Comparison of ENCODE assay signal across 11 mouse cellular contexts in the genomic region with DNA sequence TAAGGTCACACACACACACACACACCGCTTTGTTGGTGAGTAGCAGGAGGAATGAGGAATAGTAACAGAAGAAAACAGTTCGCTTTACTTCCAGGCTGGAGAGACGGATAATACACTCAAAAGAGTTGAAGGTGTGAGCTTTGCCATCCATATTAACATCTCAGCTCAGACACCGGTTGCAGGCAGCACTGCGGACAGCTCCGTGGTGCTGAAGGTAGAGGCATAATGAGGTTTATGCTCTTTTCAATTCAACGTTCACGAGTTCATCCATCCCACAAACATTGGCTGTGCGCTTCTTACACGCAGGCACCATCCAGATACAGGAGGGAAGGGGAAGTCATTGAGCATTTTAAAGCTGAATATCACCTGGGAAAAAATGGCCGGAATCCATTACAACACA. TPM values are rescaled to one million over a fixed set of nuclear protein-coding genes. Genes with fewer than 3 reads are reported as not detected.
DNase-seq lines count a peak whose midpoint lies in the region; ATAC-seq lines count a peak whose summit lies in the region.
"Had no signal": no experiment of that assay in that cellular context is flagged by ENCODE, and none has a peak within 500 bp of the region (broad histone marks: within the 10 kb centered on the region; RNA-seq: fewer than 3 reads in every experiment).

No protein-coding gene starts in this region.

- no peak for ATAC-seq in kidney, embryonic 14.5 days (ENCODE audit: low FRiP score, low TSS enrichment)
- ATAC-seq: intestine, postnatal 0 days had no signal

- DNase-seq in kidney, postnatal 14 days: peak; percentile 13
- DNase-seq in ES-CJ7 (ENCODE audit: low read depth, low spot score): peak; percentile 47
- peak; percentile 51 for DNase-seq in R1 (ENCODE audit: low read depth, low spot score)
- DNase-seq in limb, embryonic 10.5 days (ENCODE audit: low spot score): peak; percentile 72
- no peak for DNase-seq in frontal cortex, postnatal 10 days (ENCODE audit: low spot score in 2 of 2)
- DNase-seq in frontal cortex, postnatal 36 days (ENCODE audit: low spot score in 2 of 2): no peak
- DNase-seq: cerebellum, adult 9-10 months; lung, postnatal 4 days had no signal

- H3K36me3 ChIP-seq in kidney, embryonic 14.5 days (ENCODE audit: control insufficient read depth, insufficient read depth, low read length): no peaks in the 10 kb centered on the region
- no peaks in the 10 kb centered on the region for H3K36me3 ChIP-seq in limb, embryonic 10.5 days
- H3K36me3 ChIP-seq: neural tube, embryonic 13.5 days had no signal

- no peak overlapping the region for H3K4me2 ChIP-seq in kidney, embryonic 14.5 days (replicated peaks; ENCODE audit: low read depth, low read length)
- H3K4me2 ChIP-seq: neural tube, embryonic 13.5 days had no signal

- no peak overlapping the region for H3K4me3 ChIP-seq in kidney, embryonic 14.5 days (ENCODE audit: low read length)
- no peak overlapping the region for H3K4me3 ChIP-seq in limb, embryonic 10.5 days
- H3K4me3 ChIP-seq: neural tube, embryonic 13.5 days had no signal

- H3K27me3 ChIP-seq in kidney, embryonic 14.5 days (ENCODE audit: control insufficient read depth, insufficient read depth, low read length): no peaks in the 10 kb centered on the region
- no peaks in the 10 kb centered on the region for H3K27me3 ChIP-seq in limb, embryonic 10.5 days (ENCODE audit: low read depth, poor library complexity, severe bottlenecking)
- H3K27me3 ChIP-seq: neural tube, embryonic 13.5 days had no signal

- H3K27ac ChIP-seq in kidney, embryonic 14.5 days (ENCODE audit: low read depth, low read length): no peak overlapping the region
- H3K27ac ChIP-seq in limb, embryonic 10.5 days: no peak overlapping the region
- H3K27ac ChIP-seq: neural tube, embryonic 13.5 days had no signal

- H3K4me1 ChIP-seq in kidney, embryonic 14.5 days (ENCODE audit: control insufficient read depth, insufficient read depth, low read length): no peaks in the 10 kb centered on the region
- H3K4me1 ChIP-seq in limb, embryonic 10.5 days: no peaks in the 10 kb centered on the region
- H3K4me1 ChIP-seq: neural tube, embryonic 13.5 days had no signal

- H3K9me3 ChIP-seq in kidney, embryonic 14.5 days (ENCODE audit: control insufficient read depth, low read length): no peaks in the 10 kb centered on the region
- H3K9me3 ChIP-seq in limb, embryonic 10.5 days (replicated peaks): no peaks in the 10 kb centered on the region
- H3K9me3 ChIP-seq: neural tube, embryonic 13.5 days had no signal

- 24% methylated on average over 11 of the region's 11 CpGs for WGBS in kidney, embryonic 14.5 days
- WGBS in limb, embryonic 10.5 days: 30% methylated on average over 11 of the region's 11 CpGs

- no peak overlapping the region for H3K9ac ChIP-seq in kidney, embryonic 14.5 days (ENCODE audit: low read depth, low read length)
- H3K9ac ChIP-seq: neural tube, embryonic 13.5 days had no signal

RNA-seq across cellular contexts. Expression of a gene that starts 41.2 kb away (rescaled TPM):
- polyA plus RNA-seq in kidney, embryonic 14.5 days (2014; fragmentation: Nextera tagmentation; extraction: Ambion mirVana): 5.7 and 6.3 TPM in 2 replicates
- 1.0 and 1.2 TPM in 2 replicates for polyA plus RNA-seq in limb, embryonic 10.5 days (2016; fragmentation: Nextera tagmentation; extraction: Ambion mirVana)

RNA-seq across cellular contexts. Expression of a gene that starts 45.7 kb away (rescaled TPM):
- polyA plus RNA-seq in kidney, embryonic 14.5 days (2014; fragmentation: Nextera tagmentation; extraction: Ambion mirVana): 18.3 and 22.7 TPM in 2 replicates
- 20.3 and 21.4 TPM in 2 replicates for polyA plus RNA-seq in limb, embryonic 10.5 days (2016; fragmentation: Nextera tagmentation; extraction: Ambion mirVana)

Comparison
In these comparisons a context has a peak if more than half of its experiments do, and no peak if none do; other contexts are left out.
1. DNase-seq: peak in kidney, postnatal 14 days (single experiment), ES-CJ7 (single experiment), R1 (single experiment) and limb, embryonic 10.5 days (single experiment); none in frontal cortex, postnatal 10 days (0 of 2) and frontal cortex, postnatal 36 days (0 of 2).